Mouse (Mus musculus): ENCODE measurements around the gene Adat2. TPM values are rescaled to one million over a fixed set of nuclear protein-coding genes. Genes with fewer than 3 reads are reported as not detected.

Gene Adat2
- polyA plus RNA-seq, 1 experiment: 4.7 TPM

DNA sequence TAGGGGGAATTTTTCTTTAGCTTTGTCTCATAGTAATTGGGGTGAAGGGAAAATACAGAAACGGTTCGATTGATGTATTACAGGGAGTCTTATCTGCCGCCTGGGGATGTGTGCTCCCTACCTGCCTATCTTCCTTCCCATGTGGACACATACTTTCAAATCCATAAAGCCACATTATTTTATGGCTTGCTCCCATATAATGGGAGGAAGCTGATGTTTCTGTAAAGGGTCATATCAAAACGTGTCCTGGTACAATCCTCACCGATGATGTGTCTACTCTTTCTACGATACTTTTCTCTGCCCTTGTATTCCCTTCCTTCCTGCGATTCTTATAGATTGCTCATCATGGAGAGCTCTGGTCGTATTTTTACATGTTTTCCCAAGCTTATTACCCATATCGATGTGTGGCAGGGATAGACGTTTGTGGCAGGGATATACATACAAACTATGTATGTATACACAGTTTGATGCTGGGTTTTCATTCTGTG, 848 bp downstream of the Adat2 start:
- no peak for DNase-seq
- no peaks in the 10 kb centered on the region; the same call in 1 of the 2 replicates for H3K4me1 ChIP-seq (ENCODE audit: control insufficient read depth, insufficient read depth, low read length)
- peak overlapping the region; percentile 99 for H3K4me3 ChIP-seq (ENCODE audit: insufficient read depth, low read depth, low read length)
- TF ChIP-seq POLR2A (IDR thresholded peaks at IDR 0.05; ENCODE audit: low read depth, low read length) (no peak), CTCF (conservative IDR thresholded peaks at IDR 0.05; ENCODE audit: insufficient read depth, insufficient read length, low read depth, low read length) (no peak)
- no peaks in the 10 kb centered on the region for H3K36me3 ChIP-seq (ENCODE audit: control insufficient read depth, insufficient read depth, low read length)
- 14% methylated on average over 10 of the region's 10 CpGs for WGBS
- H3K27ac ChIP-seq (ENCODE audit: insufficient read depth, low read depth, low read length): no peak overlapping the region
- no peaks in the 10 kb centered on the region for H3K27me3 ChIP-seq (replicated peaks; ENCODE audit: control insufficient read depth, insufficient read depth, low read length)

DNA sequence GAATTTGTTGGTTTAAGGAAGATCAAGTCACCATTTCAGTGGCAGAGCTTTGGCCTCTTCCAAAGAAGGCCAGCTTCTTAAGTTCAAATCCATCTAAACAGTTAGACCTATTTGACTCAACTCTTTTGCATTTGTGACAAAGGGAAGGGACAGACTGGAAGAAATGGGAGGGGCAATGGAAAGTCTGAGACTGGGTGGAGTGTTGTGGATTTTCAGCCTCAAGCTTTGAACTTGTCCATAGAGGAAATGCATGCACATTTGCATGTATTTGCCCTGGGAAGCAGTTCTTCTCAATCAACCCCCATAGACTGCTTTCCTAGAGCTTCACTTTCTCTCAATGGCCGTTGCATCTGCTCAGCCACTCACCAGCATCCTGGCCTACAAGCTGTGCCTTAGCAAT, 1.6 kb downstream of the Adat2 start:
- Histone ChIP-seq H3K36me3 (ENCODE audit: control insufficient read depth, insufficient read depth, low read length) (no peaks in the 10 kb centered on the region), H3K4me3 (ENCODE audit: insufficient read depth, low read depth, low read length) (no peak overlapping the region), H3K27ac (ENCODE audit: insufficient read depth, low read depth, low read length) (no peak overlapping the region), H3K4me1 (ENCODE audit: control insufficient read depth, insufficient read depth, low read length) (no peaks in the 10 kb centered on the region; the same call in 1 of the 2 replicates), H3K27me3 (replicated peaks; ENCODE audit: control insufficient read depth, insufficient read depth, low read length) (no peaks in the 10 kb centered on the region)
- no peak for DNase-seq
- TF ChIP-seq CTCF (conservative IDR thresholded peaks at IDR 0.05; ENCODE audit: insufficient read depth, insufficient read length, low read depth, low read length) (no peak), POLR2A (IDR thresholded peaks at IDR 0.05; ENCODE audit: low read depth, low read length) (no peak)
- 86% methylated on average over 1 of the region's 1 CpGs for WGBS

GRCm38 (mm10) chr10:13560014-13560674, 7.5 kb downstream of the Adat2 start:
- 87% methylated on average over 13 of the region's 13 CpGs for WGBS
- H3K4me3 ChIP-seq (ENCODE audit: insufficient read depth, low read depth, low read length): no peak overlapping the region
- no peaks in the 10 kb centered on the region for H3K36me3 ChIP-seq (ENCODE audit: control insufficient read depth, insufficient read depth, low read length)
- H3K27ac ChIP-seq (ENCODE audit: insufficient read depth, low read depth, low read length): no peak overlapping the region
- no peak for TF ChIP-seq POLR2A (IDR thresholded peaks at IDR 0.05; ENCODE audit: low read depth, low read length)
- TF ChIP-seq CTCF (conservative IDR thresholded peaks at IDR 0.05; ENCODE audit: insufficient read depth, insufficient read length, low read depth, low read length): no peak
- no peak for DNase-seq
- H3K4me1 ChIP-seq (ENCODE audit: control insufficient read depth, insufficient read depth, low read length): no peaks in the 10 kb centered on the region
- no peaks in the 10 kb centered on the region for H3K27me3 ChIP-seq (replicated peaks; ENCODE audit: control insufficient read depth, insufficient read depth, low read length)

GRCm38 (mm10) chr10:13564364-13565079, 11.8 kb downstream of the Adat2 start:
- 23% methylated on average over 24 of the region's 24 CpGs for WGBS
- Histone ChIP-seq H3K27ac (ENCODE audit: insufficient read depth, low read depth, low read length) (no peak overlapping the region), H3K4me1 (ENCODE audit: control insufficient read depth, insufficient read depth, low read length) (no peaks in the 10 kb centered on the region), H3K4me3 (ENCODE audit: insufficient read depth, low read depth, low read length) (no peak overlapping the region), H3K36me3 (ENCODE audit: control insufficient read depth, insufficient read depth, low read length) (no peaks in the 10 kb centered on the region), H3K27me3 (replicated peaks; ENCODE audit: control insufficient read depth, insufficient read depth, low read length) (no peaks in the 10 kb centered on the region)
- no peak for TF ChIP-seq POLR2A (IDR thresholded peaks at IDR 0.05; ENCODE audit: low read depth, low read length)
- TF ChIP-seq CTCF (conservative IDR thresholded peaks at IDR 0.05; ENCODE audit: insufficient read depth, insufficient read length, low read depth, low read length): peak; percentile 81
- peak; percentile 50 for DNase-seq

GRCm38 (mm10) chr10:13565080-13565448, 12.4 kb downstream of the Adat2 start:
- TF ChIP-seq CTCF (conservative IDR thresholded peaks at IDR 0.05; ENCODE audit: insufficient read depth, insufficient read length, low read depth, low read length): no peak
- no peak for TF ChIP-seq POLR2A (IDR thresholded peaks at IDR 0.05; ENCODE audit: low read depth, low read length)
- DNase-seq: no peak
- no peak overlapping the region for H3K4me3 ChIP-seq (ENCODE audit: insufficient read depth, low read depth, low read length)
- H3K36me3 ChIP-seq (ENCODE audit: control insufficient read depth, insufficient read depth, low read length): no peaks in the 10 kb centered on the region
- no peak overlapping the region for H3K27ac ChIP-seq (ENCODE audit: insufficient read depth, low read depth, low read length)
- no peaks in the 10 kb centered on the region for H3K4me1 ChIP-seq (ENCODE audit: control insufficient read depth, insufficient read depth, low read length)
- WGBS: 16% methylated on average over 8 of the region's 8 CpGs
- H3K27me3 ChIP-seq (replicated peaks; ENCODE audit: control insufficient read depth, insufficient read depth, low read length): no peaks in the 10 kb centered on the region

DNA sequence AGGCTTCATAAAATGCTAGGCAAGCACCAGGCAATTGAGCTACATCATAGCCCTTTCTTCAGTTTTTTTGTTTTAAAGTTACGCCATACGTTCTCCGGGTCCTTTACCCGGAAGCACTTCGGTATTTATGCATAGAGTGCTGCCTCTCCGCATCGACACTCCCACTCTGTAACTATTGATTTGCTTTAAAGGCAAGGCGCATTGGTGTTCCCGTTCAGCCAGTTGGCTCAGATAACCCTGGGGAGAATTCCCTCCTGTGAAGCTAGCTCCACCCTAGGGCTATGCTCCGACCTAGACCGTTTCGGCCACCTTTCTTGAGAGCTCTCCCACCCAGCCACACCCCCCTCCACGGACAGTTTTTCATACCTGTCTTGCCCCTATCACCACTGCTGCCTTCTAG, 13.7 kb downstream of the Adat2 start:
- TF ChIP-seq CTCF (conservative IDR thresholded peaks at IDR 0.05; ENCODE audit: insufficient read depth, insufficient read length, low read depth, low read length): no peak
- no peak for TF ChIP-seq POLR2A (IDR thresholded peaks at IDR 0.05; ENCODE audit: low read depth, low read length)

DNA sequence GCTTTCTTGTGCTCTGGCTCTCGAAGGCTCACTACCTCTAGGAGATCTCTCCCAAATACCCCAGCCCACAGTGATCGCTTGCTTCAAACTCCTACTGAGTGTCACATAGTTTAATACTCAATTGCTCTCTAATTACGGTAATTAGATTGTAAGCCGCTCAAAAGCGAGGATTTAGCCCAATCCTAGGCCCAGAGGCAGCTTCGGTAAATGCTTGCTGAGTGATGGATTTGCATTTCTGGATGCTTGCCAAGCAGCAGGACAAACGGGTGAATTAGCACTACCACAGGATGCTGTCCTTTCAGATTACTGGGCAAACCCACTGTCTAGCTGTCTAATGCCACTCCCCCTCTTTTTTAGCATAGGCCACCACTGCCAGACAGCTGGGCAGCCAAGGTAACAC, 17.1 kb downstream of the Adat2 start:
- peak; percentile 17 for DNase-seq
- no peaks in the 10 kb centered on the region for H3K27me3 ChIP-seq (replicated peaks; ENCODE audit: control insufficient read depth, insufficient read depth, low read length)
- H3K4me3 ChIP-seq (ENCODE audit: insufficient read depth, low read depth, low read length): no peak overlapping the region
- TF ChIP-seq CTCF (conservative IDR thresholded peaks at IDR 0.05; ENCODE audit: insufficient read depth, insufficient read length, low read depth, low read length) (no peak), POLR2A (IDR thresholded peaks at IDR 0.05; ENCODE audit: low read depth, low read length) (no peak)
- H3K27ac ChIP-seq (ENCODE audit: insufficient read depth, low read depth, low read length): no peak overlapping the region
- no peaks in the 10 kb centered on the region for H3K4me1 ChIP-seq (ENCODE audit: control insufficient read depth, insufficient read depth, low read length)
- 54% methylated on average over 7 of the region's 7 CpGs for WGBS
- no peaks in the 10 kb centered on the region for H3K36me3 ChIP-seq (ENCODE audit: control insufficient read depth, insufficient read depth, low read length)

More for the DNA sequence above, 13.7 kb downstream of the Adat2 start:
- Histone ChIP-seq H3K27me3 (replicated peaks; ENCODE audit: control insufficient read depth, insufficient read depth, low read length) (no peaks in the 10 kb centered on the region), H3K4me3 (ENCODE audit: insufficient read depth, low read depth, low read length) (no peak overlapping the region), H3K36me3 (ENCODE audit: control insufficient read depth, insufficient read depth, low read length) (no peaks in the 10 kb centered on the region), H3K27ac (ENCODE audit: insufficient read depth, low read depth, low read length) (no peak overlapping the region), H3K4me1 (ENCODE audit: control insufficient read depth, insufficient read depth, low read length) (no peaks in the 10 kb centered on the region)
- DNase-seq: no peak
- WGBS: 65% methylated on average over 13 of the region's 13 CpGs
